Mouse (Mus musculus) small intestine, adult 2 months (tissue): ENCODE measurements at regions not wholly inside any gene's neighbourhood (a gene's known extent, or its start where the extent isn't known, plus 50 kb on each side); places are given as distances from the start of the nearest gene placed in this dataset.

ENCODE experiments used
- H3K27ac ChIP-seq: fragments of 200-500 bp; 2 replicates; pipeline ENCODE4 v1.5.1; 2012; ENCODE audit warnings: low read depth, low read length, control low read depth, inconsistent platforms; ENCODE audit not compliant: insufficient read depth
- H3K27me3 ChIP-seq: fragments of 200-500 bp; 2 replicates; pipeline ENCODE4 v1.6.1; 2012; ENCODE audit warnings: mild to moderate bottlenecking, moderate library complexity, low read length, inconsistent platforms; ENCODE audit not compliant: control insufficient read depth, insufficient read depth
- H3K36me3 ChIP-seq: fragments of 200-500 bp; 2 replicates; pipeline ENCODE4 v1.6.1; 2012; ENCODE audit warnings: mild to moderate bottlenecking, low read length, control low read depth, inconsistent platforms; ENCODE audit not compliant: control insufficient read depth, insufficient read depth
- H3K4me1 ChIP-seq: fragments of 200-500 bp; 2 replicates; pipeline ENCODE4 v1.6.1; 2012; ENCODE audit warnings: low read length, inconsistent platforms, mixed read lengths; ENCODE audit not compliant: control insufficient read depth, insufficient read depth, insufficient read length
- H3K4me3 ChIP-seq: fragments of 200-500 bp; 2 replicates; pipeline ENCODE4 v1.5.1; 2012; ENCODE audit warnings: low read depth, mild to moderate bottlenecking, control low read depth, inconsistent platforms, low read length, moderate library complexity
- CTCF ChIP-seq: fragments of 200-500 bp; IDR thresholded peaks from 2 replicates; pipeline ENCODE4 v1.5.1; 2012; ENCODE audit warnings: low read depth, mild to moderate bottlenecking, control low read depth, inconsistent platforms, low read length, moderate library complexity, mixed read lengths; ENCODE audit not compliant: insufficient replicate concordance, insufficient read length; ENCODE audit errors: extremely low read depth
- POLR2A ChIP-seq: fragments of 200-500 bp; IDR thresholded peaks from 2 replicates; pipeline ENCODE4 v1.6.1; 2012; ENCODE audit warnings: low read depth, mild to moderate bottlenecking, control low read depth, inconsistent platforms, low read length, moderate library complexity
- WGBS: fragments of 180-500 bp; shearing (Covaris S2); methylation state at CpG from one replicate; pipeline ENCODE4 v1.1.7; 2018; 5-methylcytosine and 5-hydroxymethylcytosine counted together

DNA sequence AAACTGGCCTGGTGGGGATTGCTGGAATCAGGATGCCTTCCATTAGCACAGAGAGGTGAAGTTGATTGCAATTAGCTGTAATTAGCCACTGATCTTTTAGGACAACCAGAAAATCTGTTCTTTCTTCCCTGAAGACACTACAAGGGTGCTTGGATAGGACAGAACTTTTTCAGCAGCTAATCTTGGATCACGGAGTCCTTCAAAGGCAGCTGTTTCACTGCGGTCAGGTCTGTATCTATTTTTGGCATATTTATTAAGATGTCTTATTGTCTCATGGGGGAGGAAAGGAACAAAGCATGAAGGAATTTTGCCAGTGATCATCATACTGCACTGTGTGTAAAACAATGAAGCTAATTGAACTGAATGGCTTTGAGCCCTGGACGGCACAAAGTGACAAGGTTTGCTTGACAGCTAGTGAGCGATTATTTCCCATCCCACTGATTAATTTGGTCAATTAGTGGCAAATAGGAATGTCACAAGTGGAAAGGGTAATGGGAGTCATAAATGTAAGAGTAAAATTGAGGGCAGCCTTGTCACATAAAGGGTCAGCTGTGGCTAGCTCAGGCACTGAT, 395.8 kb upstream of the Nr5a2 start:
- 84% methylated on average over 4 of the region's 4 CpGs for WGBS
- H3K27me3 ChIP-seq: no peaks in the 10 kb centered on the region
- H3K27ac ChIP-seq: no peak overlapping the region
- H3K36me3 ChIP-seq: no peaks in the 10 kb centered on the region
- no peaks in the 10 kb centered on the region for H3K4me1 ChIP-seq
- no peak overlapping the region for H3K4me3 ChIP-seq
- no peak for TF ChIP-seq CTCF
- TF ChIP-seq POLR2A: no peak

DNA sequence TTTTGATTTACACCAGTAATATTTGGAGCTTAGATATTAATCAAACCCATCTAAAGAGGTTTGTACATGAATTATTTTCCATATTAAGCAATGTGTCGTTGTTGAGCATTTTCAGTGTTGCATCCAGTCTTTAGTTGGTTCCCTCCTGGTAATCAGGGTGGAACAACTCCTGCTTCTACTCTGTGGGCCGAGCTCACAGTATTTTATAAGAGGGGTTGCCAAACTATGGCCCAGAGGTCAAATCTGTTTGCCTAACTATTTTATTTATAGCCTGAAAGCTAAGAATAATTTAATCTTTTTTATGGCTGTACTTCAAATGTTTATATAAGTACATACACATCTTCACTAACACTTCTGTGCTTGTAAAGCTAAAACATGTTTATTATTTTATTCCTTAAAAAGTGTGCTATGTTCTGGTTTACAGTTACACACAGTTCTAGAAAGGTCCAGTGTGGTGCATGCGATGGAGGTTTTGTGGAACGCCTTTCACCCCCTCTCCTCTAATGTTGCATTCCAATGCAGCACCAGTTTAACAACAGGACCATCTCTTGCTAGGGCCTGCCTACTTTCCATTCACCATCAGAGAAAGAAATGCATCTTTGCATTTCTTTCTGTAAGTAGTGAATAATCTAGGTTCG, 392.3 kb upstream of the Nr5a2 start:
- H3K36me3 ChIP-seq: no peaks in the 10 kb centered on the region
- no peak for TF ChIP-seq POLR2A
- no peak for TF ChIP-seq CTCF
- H3K27ac ChIP-seq: no peak overlapping the region
- WGBS: 76% methylated on average over 5 of the region's 5 CpGs
- H3K4me1 ChIP-seq: no peaks in the 10 kb centered on the region
- no peaks in the 10 kb centered on the region for H3K27me3 ChIP-seq
- H3K4me3 ChIP-seq: no peak overlapping the region

DNA sequence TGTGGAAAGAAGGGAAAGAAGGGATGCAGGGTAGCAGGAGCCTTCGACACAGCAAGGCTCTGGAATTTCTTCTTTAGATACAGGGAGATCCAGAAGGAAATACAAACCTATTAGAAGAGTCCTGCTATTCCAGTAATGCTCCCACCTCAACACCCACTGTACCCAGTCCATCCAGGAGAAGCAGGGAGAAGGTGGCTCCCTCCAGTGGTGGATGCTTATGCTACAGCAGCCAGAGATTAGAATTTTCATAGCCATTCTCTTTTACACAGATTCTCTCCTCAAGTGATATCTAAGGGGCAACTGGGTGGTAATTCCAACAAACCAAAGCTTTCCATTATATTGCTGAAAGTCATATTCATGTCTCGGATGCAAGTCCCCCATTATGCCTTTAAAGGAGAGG, 373.9 kb upstream of the Nr5a2 start:
- H3K4me3 ChIP-seq: no peak overlapping the region
- TF ChIP-seq CTCF (no peak), POLR2A (no peak)
- no peaks in the 10 kb centered on the region for H3K4me1 ChIP-seq
- no peak overlapping the region for H3K27ac ChIP-seq
- no peaks in the 10 kb centered on the region for H3K27me3 ChIP-seq
- H3K36me3 ChIP-seq: no peaks in the 10 kb centered on the region
- 90% methylated on average over 2 of the region's 2 CpGs for WGBS

DNA sequence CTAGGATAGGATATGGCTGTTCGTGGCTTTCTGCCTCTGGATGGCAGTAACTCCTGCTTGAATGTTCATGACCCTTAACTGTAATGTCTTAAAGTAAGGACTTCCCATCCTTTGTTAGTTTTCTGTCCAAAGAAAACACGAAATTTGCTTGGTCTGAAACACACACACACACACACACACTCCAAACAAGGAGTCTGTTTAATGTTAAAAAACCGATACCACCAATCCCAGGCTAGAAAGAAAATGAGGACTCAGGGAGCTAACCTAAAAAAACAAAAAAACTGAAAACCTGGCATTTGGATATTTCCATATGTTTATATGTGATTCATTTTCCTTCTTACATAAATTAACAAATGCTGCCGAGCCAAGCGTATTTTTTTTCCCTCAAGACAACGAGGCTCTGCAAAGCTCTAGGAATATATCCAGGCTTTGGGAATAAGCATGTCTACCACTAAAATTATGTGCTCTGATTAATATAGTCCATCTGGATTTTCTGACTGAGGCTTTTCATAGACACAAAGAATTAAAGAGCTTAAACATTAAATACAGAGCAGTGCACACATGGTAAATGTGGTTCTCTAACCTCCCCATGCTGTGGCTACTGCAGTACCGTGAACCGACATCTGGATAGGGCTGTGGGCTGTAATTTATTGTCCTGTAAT, 372.0 kb upstream of the Nr5a2 start:
- H3K27ac ChIP-seq: no peak overlapping the region
- no peaks in the 10 kb centered on the region for H3K4me1 ChIP-seq
- 68% methylated on average over 8 of the region's 8 CpGs for WGBS
- TF ChIP-seq POLR2A: no peak
- no peak for TF ChIP-seq CTCF
- H3K36me3 ChIP-seq: no peaks in the 10 kb centered on the region
- H3K4me3 ChIP-seq: no peak overlapping the region
- H3K27me3 ChIP-seq: no peaks in the 10 kb centered on the region

DNA sequence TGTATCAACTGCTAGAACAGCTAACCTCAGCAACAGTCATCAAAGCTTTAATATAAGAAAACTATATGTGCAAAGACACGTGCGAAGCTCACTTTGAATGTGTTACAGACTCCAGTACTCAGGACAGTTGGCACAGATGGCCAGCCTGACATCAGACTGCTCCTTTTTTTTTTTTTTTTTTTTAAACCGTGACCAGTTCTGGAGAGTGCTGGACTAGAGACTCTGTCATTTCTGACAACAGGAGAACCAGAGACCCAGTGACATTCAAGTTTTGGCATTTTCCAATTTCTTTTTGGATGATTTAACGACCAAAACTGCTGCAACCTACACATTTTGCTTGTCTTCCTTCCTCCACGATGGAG, 371.5 kb upstream of the Nr5a2 start:
- TF ChIP-seq POLR2A (no peak), CTCF (no peak)
- no peak overlapping the region for H3K4me3 ChIP-seq
- no peak overlapping the region for H3K27ac ChIP-seq
- 65% methylated on average over 5 of the region's 5 CpGs for WGBS
- no peaks in the 10 kb centered on the region for H3K36me3 ChIP-seq
- no peaks in the 10 kb centered on the region for H3K4me1 ChIP-seq
- no peaks in the 10 kb centered on the region for H3K27me3 ChIP-seq

DNA sequence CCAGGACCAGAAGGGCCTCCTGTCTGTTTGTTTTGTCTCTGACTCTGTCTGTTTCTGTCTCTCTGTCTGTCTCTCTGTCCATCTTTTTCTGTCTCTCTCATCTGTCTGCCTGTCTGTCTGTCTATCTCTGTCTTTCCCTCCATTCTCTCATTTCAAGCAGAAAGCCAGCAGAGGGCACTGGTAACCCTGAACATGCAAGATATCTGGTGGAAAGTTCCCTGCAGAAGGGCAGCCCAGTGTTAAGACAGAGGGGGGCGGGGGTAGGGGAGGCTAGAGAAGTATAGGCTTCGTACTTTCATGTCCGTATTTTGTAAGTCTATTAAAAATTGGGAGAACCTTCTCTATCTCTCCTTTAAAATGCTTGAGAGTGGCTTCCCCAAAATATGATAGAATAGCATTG, 370.4 kb upstream of the Nr5a2 start:
- Histone ChIP-seq H3K27me3 (no peaks in the 10 kb centered on the region), H3K36me3 (no peaks in the 10 kb centered on the region), H3K4me3 (no peak overlapping the region), H3K4me1 (no peaks in the 10 kb centered on the region), H3K27ac (no peak overlapping the region)
- WGBS: 34% methylated on average over 3 of the region's 3 CpGs
- TF ChIP-seq POLR2A (no peak), CTCF (no peak)

DNA sequence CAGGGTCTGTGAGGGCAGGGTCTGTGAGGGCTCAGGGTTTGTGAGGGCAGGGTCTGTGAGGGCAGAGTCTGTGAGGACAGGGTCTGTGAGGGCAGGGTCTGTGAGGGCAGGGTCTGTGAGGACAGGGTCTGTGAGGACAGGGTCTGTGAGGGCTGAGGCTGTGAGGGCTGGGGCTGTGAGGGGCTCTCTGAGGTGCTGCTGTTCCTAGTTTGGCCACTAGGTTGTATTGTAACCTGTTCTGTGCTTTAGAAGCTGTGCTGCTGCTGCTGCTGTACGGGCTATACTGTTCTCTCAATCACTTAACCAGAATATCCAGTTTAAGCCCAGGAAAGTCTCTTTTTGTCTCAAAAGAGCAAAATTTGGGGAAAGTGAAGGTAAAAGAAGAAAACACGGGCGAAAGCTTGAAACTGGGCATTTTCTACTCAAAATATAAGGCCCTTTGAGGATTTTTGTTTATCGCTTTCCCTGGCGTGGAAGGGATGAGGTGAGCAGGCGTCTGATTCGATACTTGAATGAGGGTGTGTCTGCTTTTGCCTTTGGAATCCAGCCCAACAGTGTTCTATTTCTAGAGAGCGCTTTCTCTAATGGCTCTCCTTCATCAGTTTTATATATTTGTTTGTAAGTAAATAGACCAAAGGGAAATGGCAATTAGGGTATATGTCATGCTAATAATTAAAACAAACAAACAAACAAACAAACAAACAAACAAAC, 363.8 kb upstream of the Nr5a2 start:
- Histone ChIP-seq H3K36me3 (no peaks in the 10 kb centered on the region), H3K4me1 (no peaks in the 10 kb centered on the region), H3K27ac (no peak overlapping the region), H3K27me3 (no peaks in the 10 kb centered on the region), H3K4me3 (no peak overlapping the region)
- WGBS: 21% methylated on average over 8 of the region's 8 CpGs
- TF ChIP-seq CTCF (peak; percentile 34; the same call in 1 of the 2 replicates), POLR2A (no peak)
